Mouse (Mus musculus): ENCODE data around the gene Gm28635. TPM values are rescaled to one million over a fixed set of nuclear protein-coding genes. Genes with fewer than 3 reads are reported as not detected.

The Gm28635 gene
- polyA plus RNA-seq, 1 experiment from 2014 or later: not detected

GRCm38 (mm10) chr2:84627036-84627435, 50.8 kb downstream of the Gm28635 start:
- WGBS: 66% methylated on average over 3 of the region's 3 CpGs
- ATAC-seq (ENCODE audit: low FRiP score): no peak

GRCm38 (mm10) chr2:84626366-84626975, 51.4 kb downstream of the Gm28635 start:
- H3K4me1 ChIP-seq: no peaks in the 10 kb centered on the region
- 72% methylated on average over 7 of the region's 7 CpGs for WGBS
- no peak overlapping the region for H3K4me3 ChIP-seq (replicated peaks)
- no peak for ATAC-seq (ENCODE audit: low FRiP score)
- no peak overlapping the region for H3K27ac ChIP-seq
- no peaks in the 10 kb centered on the region for H3K27me3 ChIP-seq
- no peak overlapping the region for H3K9ac ChIP-seq
- H3K9me3 ChIP-seq: no peaks in the 10 kb centered on the region
- peaks cover 16% of the 10 kb centered on the region; the same call in 1 of the 2 replicates for H3K36me3 ChIP-seq (replicated peaks)
- H3K4me2 ChIP-seq: no peak overlapping the region

More at GRCm38 (mm10) chr2:84627036-84627435, 50.8 kb downstream of the Gm28635 start:
- Histone ChIP-seq H3K4me1 (no peaks in the 10 kb centered on the region), H3K9me3 (no peaks in the 10 kb centered on the region), H3K4me2 (no peak overlapping the region), H3K9ac (no peak overlapping the region), H3K36me3 (replicated peaks) (peaks cover 16% of the 10 kb centered on the region; the same call in 1 of the 2 replicates), H3K27ac (no peak overlapping the region), H3K4me3 (replicated peaks) (no peak overlapping the region), H3K27me3 (no peaks in the 10 kb centered on the region)

GRCm38 (mm10) chr2:84624201-84624600, 53.6 kb downstream of the Gm28635 start:
- Histone ChIP-seq H3K27ac (no peak overlapping the region), H3K9me3 (no peaks in the 10 kb centered on the region), H3K9ac (no peak overlapping the region), H3K36me3 (replicated peaks) (peaks cover 35% of the 10 kb centered on the region), H3K4me2 (no peak overlapping the region), H3K4me3 (replicated peaks) (no peak overlapping the region), H3K4me1 (no peaks in the 10 kb centered on the region), H3K27me3 (no peaks in the 10 kb centered on the region)
- WGBS: 94% methylated on average over 17 of the region's 17 CpGs
- 0 out of 2 replicates have a peak, but pooled peaks have one; percentile 17 for ATAC-seq (ENCODE audit: low FRiP score)

- Histone ChIP-seq H3K9ac (no peak overlapping the region), H3K4me2 (no peak overlapping the region), H3K36me3 (replicated peaks) (peaks cover 42% of the 10 kb centered on the region), H3K4me1 (no peaks in the 10 kb centered on the region), H3K27ac (no peak overlapping the region), H3K27me3 (no peaks in the 10 kb centered on the region), H3K4me3 (replicated peaks) (no peak overlapping the region), H3K9me3 (no peaks in the 10 kb centered on the region)
- ATAC-seq (ENCODE audit: low FRiP score): no peak
- 95% methylated on average over 3 of the region's 3 CpGs for WGBS
Measured at GRCm38 (mm10) chr2:84623428-84624119, 54.3 kb downstream of the Gm28635 start.

- Histone ChIP-seq H3K27me3 (no peaks in the 10 kb centered on the region), H3K9me3 (no peaks in the 10 kb centered on the region), H3K4me2 (no peak overlapping the region), H3K4me1 (no peaks in the 10 kb centered on the region), H3K9ac (no peak overlapping the region), H3K27ac (no peak overlapping the region), H3K4me3 (replicated peaks) (no peak overlapping the region), H3K36me3 (replicated peaks) (peaks cover 43% of the 10 kb centered on the region)
- no peak for ATAC-seq (ENCODE audit: low FRiP score)
- 85% methylated on average over 2 of the region's 2 CpGs for WGBS
Measured at GRCm38 (mm10) chr2:84622668-84623067, 55.2 kb downstream of the Gm28635 start.

- Histone ChIP-seq H3K4me1 (no peaks in the 10 kb centered on the region), H3K4me2 (no peak overlapping the region), H3K9ac (no peak overlapping the region), H3K27me3 (no peaks in the 10 kb centered on the region), H3K27ac (no peak overlapping the region), H3K9me3 (no peaks in the 10 kb centered on the region), H3K36me3 (replicated peaks) (peaks cover 67% of the 10 kb centered on the region), H3K4me3 (replicated peaks) (no peak overlapping the region)
- WGBS: 94% methylated on average over 21 of the region's 21 CpGs
- no peak for ATAC-seq (ENCODE audit: low FRiP score)
Measured at GRCm38 (mm10) chr2:84619646-84620340, 58.0 kb downstream of the Gm28635 start.

GRCm38 (mm10) chr2:84618914-84619313, 58.9 kb downstream of the Gm28635 start:
- Histone ChIP-seq H3K36me3 (replicated peaks) (peaks cover 66% of the 10 kb centered on the region), H3K27me3 (no peaks in the 10 kb centered on the region), H3K9me3 (no peaks in the 10 kb centered on the region), H3K27ac (no peak overlapping the region), H3K4me2 (no peak overlapping the region), H3K9ac (no peak overlapping the region), H3K4me3 (replicated peaks) (no peak overlapping the region), H3K4me1 (no peaks in the 10 kb centered on the region)
- WGBS: 85% methylated on average over 2 of the region's 2 CpGs
- no peak for ATAC-seq (ENCODE audit: low FRiP score)

GRCm38 (mm10) chr2:84617637-84618515, 60.0 kb downstream of the Gm28635 start:
- Histone ChIP-seq H3K36me3 (replicated peaks) (peaks cover 77% of the 10 kb centered on the region), H3K27me3 (no peaks in the 10 kb centered on the region), H3K4me3 (replicated peaks) (no peak overlapping the region), H3K27ac (no peak overlapping the region), H3K4me1 (no peaks in the 10 kb centered on the region), H3K4me2 (no peak overlapping the region), H3K9ac (no peak overlapping the region), H3K9me3 (no peaks in the 10 kb centered on the region)
- WGBS: 72% methylated on average over 3 of the region's 3 CpGs
- peak; percentile 76 for ATAC-seq (ENCODE audit: low FRiP score)

GRCm38 (mm10) chr2:84612764-84613163, 65.1 kb downstream of the Gm28635 start:
- Histone ChIP-seq H3K36me3 (replicated peaks) (peaks cover 91% of the 10 kb centered on the region), H3K9me3 (no peaks in the 10 kb centered on the region), H3K27me3 (no peaks in the 10 kb centered on the region), H3K27ac (no peak overlapping the region), H3K4me1 (no peaks in the 10 kb centered on the region), H3K4me2 (no peak overlapping the region), H3K9ac (no peak overlapping the region), H3K4me3 (replicated peaks) (no peak overlapping the region)
- WGBS: 95% methylated on average over 6 of the region's 6 CpGs
- ATAC-seq (ENCODE audit: low FRiP score): no peak

GRCm38 (mm10) chr2:84607842-84608241, 70.0 kb downstream of the Gm28635 start:
- no peaks in the 10 kb centered on the region for H3K4me1 ChIP-seq

GRCm38 (mm10) chr2:84600977-84601376, 76.9 kb downstream of the Gm28635 start:
- H3K4me3 ChIP-seq (replicated peaks): no peak overlapping the region
- ATAC-seq (ENCODE audit: low FRiP score): no peak
- H3K9me3 ChIP-seq: no peaks in the 10 kb centered on the region
- WGBS: 66% methylated on average over 2 of the region's 2 CpGs
- no peak overlapping the region for H3K4me2 ChIP-seq
- no peaks in the 10 kb centered on the region for H3K27me3 ChIP-seq
- H3K9ac ChIP-seq: no peak overlapping the region
- no peaks in the 10 kb centered on the region for H3K4me1 ChIP-seq
- peaks cover 62% of the 10 kb centered on the region for H3K36me3 ChIP-seq (replicated peaks)
- H3K27ac ChIP-seq: no peak overlapping the region

More at GRCm38 (mm10) chr2:84607842-84608241, 70.0 kb downstream of the Gm28635 start:
- H3K9ac ChIP-seq: no peak overlapping the region
- ATAC-seq (ENCODE audit: low FRiP score): no peak
- WGBS: 96% methylated on average over 1 of the region's 1 CpGs
- H3K36me3 ChIP-seq (replicated peaks): peaks cover 80% of the 10 kb centered on the region
- H3K9me3 ChIP-seq: no peaks in the 10 kb centered on the region
- no peaks in the 10 kb centered on the region for H3K27me3 ChIP-seq
- no peak overlapping the region for H3K27ac ChIP-seq
- no peak overlapping the region for H3K4me3 ChIP-seq (replicated peaks)
- no peak overlapping the region for H3K4me2 ChIP-seq
